Mouse (Mus musculus) thymus, adult 18-20 months (tissue): ENCODE data around the gene Clca1.
"Not testable (repeated sequence)": the region's sequence is repeated elsewhere in the genome, so short reads cannot be mapped to it uniquely, and the experiment has no call there.

Experiments
- DNase-seq, 2 experiments: peaks; one replicate each; pipeline ENCODE4 v3.0.0; 2022; ENCODE audit warnings: mixed read lengths in 2 of 2

Gene Clca1

GRCm38 (mm10) chr3:145032676-145033075, at the start of gene Clca1:
Gene Clca1, minus strand, starts transcription at chr3:145032776.
- DNase-seq: no peak

- DNase-seq: no peak
Measured at GRCm38 (mm10) chr3:145080904-145081303, 48.3 kb upstream of the Clca1 start.

GRCm38 (mm10) chr3:145078405-145078804, 45.8 kb upstream of the Clca1 start:
- no peak for DNase-seq

- DNase-seq: no peak
Measured at GRCm38 (mm10) chr3:145072339-145072738, 39.8 kb upstream of the Clca1 start.

GRCm38 (mm10) chr3:145068964-145069363, 36.4 kb upstream of the Clca1 start:
- DNase-seq: no peak

- not testable (repeated sequence) for DNase-seq
Measured at GRCm38 (mm10) chr3:145055138-145055537, 22.6 kb upstream of the Clca1 start.

GRCm38 (mm10) chr3:145049820-145050219, 17.2 kb upstream of the Clca1 start:
- DNase-seq: no peak

- DNase-seq: no peak
Measured at GRCm38 (mm10) chr3:145038813-145039212, 6.2 kb upstream of the Clca1 start.

- DNase-seq: no peak
Measured at GRCm38 (mm10) chr3:145028036-145028435, 4.5 kb downstream of the Clca1 start.

GRCm38 (mm10) chr3:145026750-145027149, 5.8 kb downstream of the Clca1 start:
- no peak for DNase-seq

- no peak for DNase-seq
Measured at GRCm38 (mm10) chr3:145017807-145018206, 14.8 kb downstream of the Clca1 start.

- DNase-seq: no peak
Measured at GRCm38 (mm10) chr3:145004422-145004821, 28.2 kb downstream of the Clca1 start.

GRCm38 (mm10) chr3:145000912-145001311, 31.7 kb downstream of the Clca1 start:
- DNase-seq: no peak

GRCm38 (mm10) chr3:144993055-144993454, 39.5 kb downstream of the Clca1 start:
- no peak for DNase-seq

GRCm38 (mm10) chr3:144992618-144993017, 40.0 kb downstream of the Clca1 start:
- DNase-seq: no peak

GRCm38 (mm10) chr3:144985890-144986289, 46.7 kb downstream of the Clca1 start:
- no peak for DNase-seq

GRCm38 (mm10) chr3:144980551-144980950, 52.0 kb downstream of the Clca1 start:
- DNase-seq: no peak

GRCm38 (mm10) chr3:144977631-144978030, 54.9 kb downstream of the Clca1 start:
- DNase-seq: no peak

GRCm38 (mm10) chr3:144976091-144976490, 56.5 kb downstream of the Clca1 start:
- no peak for DNase-seq

- no peak for DNase-seq
Measured at GRCm38 (mm10) chr3:144974945-144975344, 57.6 kb downstream of the Clca1 start, which contains the start of gene Clca4a. Gene Clca4a, minus strand, starts transcription at chr3:144975045.

GRCm38 (mm10) chr3:144971553-144972270, 60.9 kb downstream of the Clca1 start:
- DNase-seq: no peak

- DNase-seq: no peak
Measured at GRCm38 (mm10) chr3:144969755-144970154, 62.8 kb downstream of the Clca1 start.

- no peak for DNase-seq
Measured at GRCm38 (mm10) chr3:144966074-144966473, 66.5 kb downstream of the Clca1 start.
